Mouse (Mus musculus) ES-E14 (cell line): ENCODE data around the gene Unc13b. TPM values are rescaled to one million over a fixed set of nuclear protein-coding genes. Genes with fewer than 3 reads are reported as not detected.

Experiments used
- DNase-seq: peaks from one replicate; pipeline ENCODE4 v3.0.0-alpha.2; 2013; ENCODE audit warnings: low read depth, low spot score
- H3K27ac ChIP-seq: 2 replicates; pipeline ENCODE4 v1.5.1; 2012; ENCODE audit warnings: low read depth, mild to moderate bottlenecking, low read length, moderate library complexity, mixed read lengths; ENCODE audit not compliant: poor library complexity, insufficient read depth, severe bottlenecking
- H3K36me3 ChIP-seq: 2 replicates; pipeline ENCODE4 v1.6.1; 2012; ENCODE audit warnings: mild to moderate bottlenecking, low read length, moderate library complexity, mixed read lengths; ENCODE audit not compliant: control insufficient read depth, poor library complexity, insufficient read depth, severe bottlenecking
- H3K4me1 ChIP-seq, 2 experiments: fragments of 150-350 bp in 1 of 2; sonication (generic) in 1 of 2; 2 replicates each; pipeline ENCODE4 v1.6.1; 2012; ENCODE audit warnings: low read length in 2 of 2, mild to moderate bottlenecking in 1 of 2, mixed read lengths in 1 of 2; ENCODE audit not compliant: control insufficient read depth in 2 of 2, insufficient read depth in 2 of 2, poor library complexity in 1 of 2
- H3K4me3 ChIP-seq, 2 experiments: fragments of 150-350 bp in 1 of 2; sonication (generic) in 1 of 2; 2 replicates each; pipeline ENCODE4 v1.5.1; 2012; ENCODE audit warnings: low read length in 2 of 2, low read depth in 1 of 2, mild to moderate bottlenecking in 1 of 2, mixed read lengths in 1 of 2; ENCODE audit not compliant: insufficient read depth in 1 of 2, poor library complexity in 1 of 2, severe bottlenecking in 1 of 2
- H3K9ac ChIP-seq: 2 replicates; pipeline ENCODE4 v1.6.1; 2012; ENCODE audit warnings: low read depth, mild to moderate bottlenecking, low read length, mixed read lengths; ENCODE audit not compliant: poor library complexity, insufficient read depth, severe bottlenecking
- H3K9me3 ChIP-seq: fragments of 150-350 bp; sonication (generic); 2 replicates; pipeline ENCODE4 v1.6.1; 2012; ENCODE audit warnings: low read depth, mild to moderate bottlenecking, low read length; ENCODE audit not compliant: control insufficient read depth, insufficient read depth
- CHD2 ChIP-seq: IDR thresholded peaks from 2 replicates; pipeline ENCODE4 v1.6.1; 2014; ENCODE audit warnings: mild to moderate bottlenecking, low read depth, low read length, inconsistent platforms
- HCFC1 ChIP-seq: IDR thresholded peaks from 2 replicates; pipeline ENCODE4 v1.6.1; 2012; ENCODE audit warnings: low read length, inconsistent platforms, borderline replicate concordance; ENCODE audit not compliant: insufficient read depth
- MAFK ChIP-seq: IDR thresholded peaks from 2 replicates; pipeline ENCODE4 v1.6.1; 2014; ENCODE audit warnings: mild to moderate bottlenecking, low read depth, low read length, inconsistent platforms; ENCODE audit not compliant: insufficient read depth
- ZC3H11A ChIP-seq: IDR thresholded peaks from 2 replicates; pipeline ENCODE4 v1.6.1; 2012; ENCODE audit warnings: low read depth, mild to moderate bottlenecking, inconsistent platforms, low read length, borderline replicate concordance
- ZNF384 ChIP-seq: IDR thresholded peaks from 2 replicates; pipeline ENCODE4 v1.6.1; 2012; ENCODE audit warnings: low read depth, low read length, inconsistent platforms
- in situ Hi-C, 2 experiments: fragments of 600-800 bp; cut with MboI; formaldehyde crosslinking; loops; one replicate each; pipeline ENCODE4 v1.15.1; 2025; ENCODE audit warnings: low sequenced_read_pairs in 2 of 2, inconsistent platforms in 1 of 2; ENCODE audit not compliant: unreplicated experiment in 2 of 2
- total RNA-seq: library from RNA; depleted of rRNA; stranded (reverse); fragments of 300-350 nt; gene quantifications from 2 replicates; pipeline ENCODE4 v1.2.3, GENCODE M21; 2012

Unc13b gene
- total RNA-seq, 1 experiment = 13.3 TPM

DNA sequence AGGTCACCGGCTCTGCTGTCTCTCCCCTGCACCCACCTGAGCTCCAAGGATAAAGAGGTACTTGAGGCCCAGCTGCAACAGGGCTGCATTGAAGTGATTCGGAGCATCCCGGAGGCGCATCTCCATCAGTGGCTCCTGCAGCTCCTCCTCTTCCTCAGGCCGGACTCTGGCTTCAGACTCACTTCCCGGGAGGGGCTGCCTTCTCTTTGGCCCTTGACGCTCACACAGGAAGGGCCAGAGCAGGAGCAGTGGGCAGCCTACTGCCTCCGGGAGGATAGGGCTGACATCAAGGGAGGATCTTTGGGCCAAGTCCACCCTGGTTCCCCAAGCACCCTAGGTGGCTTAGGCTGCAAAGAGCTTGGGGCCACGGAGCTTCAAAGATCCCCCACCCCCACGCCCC is 39.6 kb upstream of the Unc13b start:
- Histone ChIP-seq H3K9ac (peak overlapping the region; percentile 21; the same call in 1 of the 2 replicates), H3K4me3 (no peak overlapping the region), H3K27ac (no peak overlapping the region), H3K4me1 (peaks cover 0 to 14% of the 10 kb centered on the region in 2 experiments; a peak in 3 of 4 replicates), H3K9me3 (no peaks in the 10 kb centered on the region), H3K36me3 (peaks cover 38% of the 10 kb centered on the region)
- no peak for DNase-seq
- no peak for TF ChIP-seq ZNF384
- TF ChIP-seq ZC3H11A = no peak
- TF ChIP-seq MAFK = no peak
- no peak for TF ChIP-seq CHD2
- in situ Hi-C loops = no loop called here

GRCm38 (mm10) chr4:43019641-43020465 is 38.9 kb upstream of the Unc13b start:
- TF ChIP-seq ZC3H11A (no peak), CHD2 (no peak), HCFC1 (no peak), MAFK (no peak)
- in situ Hi-C loops = no loop called here
- H3K4me1 ChIP-seq = peaks cover 2 to 19% of the 10 kb centered on the region in 2 experiments; a peak in 3 of 4 replicates

DNA sequence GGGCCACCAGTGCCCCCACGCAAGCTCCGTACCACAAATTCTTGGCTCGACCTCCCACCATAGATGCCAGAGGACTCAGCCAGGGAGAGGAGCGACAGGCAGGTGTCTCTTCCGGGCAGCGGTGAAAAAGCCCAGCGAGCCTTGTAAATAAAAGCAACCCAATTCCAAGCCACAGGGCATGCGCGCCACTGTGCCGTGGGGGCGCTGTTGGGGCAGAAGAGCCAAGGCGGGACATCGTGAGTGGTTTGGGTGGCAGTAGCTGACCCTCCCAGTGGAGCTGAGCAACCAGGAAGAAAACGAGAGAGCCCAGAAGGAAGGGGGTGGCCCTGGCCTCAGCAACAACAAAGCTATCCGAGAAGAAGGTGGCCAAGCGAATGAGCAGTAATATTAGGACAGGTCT is 37.9 kb upstream of the Unc13b start:
- peak overlapping the region; percentile 13 for H3K9ac ChIP-seq
- no peak for TF ChIP-seq ZC3H11A
- no peak for TF ChIP-seq HCFC1
- no peak for TF ChIP-seq MAFK
- no peak for TF ChIP-seq CHD2
- TF ChIP-seq ZNF384 = no peak
- no peaks in the 10 kb centered on the region for H3K9me3 ChIP-seq
- in situ Hi-C loops = no loop called here
- peaks cover 40% of the 10 kb centered on the region for H3K36me3 ChIP-seq
- no peak overlapping the region for H3K27ac ChIP-seq
- peak overlapping the region; percentile 12 to 32; a peak in 3 of 4 replicates for H3K4me3 ChIP-seq
- peaks cover 2 to 21% of the 10 kb centered on the region in 2 experiments; a peak in 3 of 4 replicates for H3K4me1 ChIP-seq
- no peak for DNase-seq

More at GRCm38 (mm10) chr4:43019641-43020465, 38.9 kb upstream of the Unc13b start:
- DNase-seq = no peak
- Histone ChIP-seq H3K9me3 (no peaks in the 10 kb centered on the region), H3K9ac (peak overlapping the region; percentile 21), H3K27ac (no peak overlapping the region), H3K4me3 (peak overlapping the region in 1 of 2 experiments; percentile 9; a peak in 1 of 4 replicates), H3K36me3 (peaks cover 40% of the 10 kb centered on the region)

- Histone ChIP-seq H3K36me3 (peaks cover 40% of the 10 kb centered on the region), H3K4me3 (peak overlapping the region in 1 of 2 experiments; percentile 32; a peak in 1 of 4 replicates), H3K9me3 (no peaks in the 10 kb centered on the region), H3K27ac (no peak overlapping the region), H3K4me1 (peaks cover 2 to 21% of the 10 kb centered on the region in 2 experiments; a peak in 3 of 4 replicates), H3K9ac (peak overlapping the region; percentile 13; the same call in 1 of the 2 replicates)
- in situ Hi-C loops = no loop called here
- DNase-seq = no peak
- TF ChIP-seq ZC3H11A (no peak), ZNF384 (no peak), HCFC1 (no peak), CHD2 (no peak), MAFK (no peak)
These were observed 37.4 kb upstream of the Unc13b start for GRCm38 (mm10) chr4:43021341-43021740.

GRCm38 (mm10) chr4:43024673-43025072 is 34.1 kb upstream of the Unc13b start:
- peaks cover 2 to 21% of the 10 kb centered on the region in 2 experiments; a peak in 3 of 4 replicates for H3K4me1 ChIP-seq
- H3K9me3 ChIP-seq = no peaks in the 10 kb centered on the region
- peaks cover 36% of the 10 kb centered on the region for H3K36me3 ChIP-seq
- in situ Hi-C loops = no loop called here
- TF ChIP-seq ZNF384 (no peak), HCFC1 (no peak), CHD2 (no peak), MAFK (no peak), ZC3H11A (no peak)
- H3K9ac ChIP-seq = peak overlapping the region; percentile 72; the same call in 1 of the 2 replicates
- H3K27ac ChIP-seq = no peak overlapping the region
- H3K4me3 ChIP-seq = peak overlapping the region; percentile 93 to 98
- DNase-seq = no peak
